Mouse (Mus musculus): ENCODE results near the gene Rps6kl1.
A peak's percentile ranks its signal among the peaks of the same experiment; 100 is the strongest.

Rps6kl1 gene

GRCm38 (mm10) chr12:85151002-85151774 is at the start of gene Rps6kl1:
Gene Rps6kl1, minus strand, starts transcription at chr12:85151264.
- DNase-seq = no peak

GRCm38 (mm10) chr12:85199954-85200353 is 48.9 kb upstream of the Rps6kl1 start:
- DNase-seq = no peak

DNA sequence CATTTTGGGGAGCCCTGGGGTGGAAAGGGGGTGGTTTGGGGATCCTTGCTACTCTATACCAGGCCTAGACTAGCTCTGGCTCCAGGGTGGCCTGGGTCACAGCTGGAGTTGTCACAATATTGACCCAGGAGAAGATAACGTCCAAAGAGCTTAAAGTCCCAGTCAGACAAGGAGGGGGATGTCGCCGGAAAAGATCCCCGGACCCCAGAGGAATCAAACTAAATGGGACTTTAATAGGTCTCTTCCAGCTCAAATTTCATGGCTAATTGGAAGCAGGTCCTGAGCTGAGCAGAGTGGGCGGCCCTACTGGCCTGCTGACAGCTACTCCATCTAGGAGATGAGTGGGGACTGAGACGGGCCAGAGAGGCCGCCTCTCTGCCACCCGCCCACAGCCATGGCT is 46.9 kb upstream of the Rps6kl1 start:
- DNase-seq = no peak

GRCm38 (mm10) chr12:85197371-85197770 is 46.3 kb upstream of the Rps6kl1 start:
- no peak for DNase-seq

DNA sequence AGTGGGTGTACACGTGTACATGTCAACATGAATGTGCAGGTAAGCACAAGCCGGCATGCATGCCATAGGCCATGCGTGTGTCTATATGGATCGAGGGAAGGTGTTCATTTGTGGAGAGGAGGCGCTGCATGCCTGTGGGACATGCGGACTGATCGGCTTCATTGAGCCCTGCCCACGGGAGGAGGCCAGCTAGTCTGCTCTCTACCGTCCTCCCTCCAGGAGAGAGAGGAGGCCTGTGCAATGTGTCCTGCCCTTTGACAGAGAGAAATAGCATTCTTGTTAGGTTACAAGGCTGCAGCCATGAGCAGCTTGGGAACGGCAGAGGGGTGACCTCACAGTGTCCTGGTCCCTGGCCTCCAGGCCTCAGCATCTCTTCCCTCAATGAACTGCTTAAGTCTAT is 45.1 kb upstream of the Rps6kl1 start:
- no peak for DNase-seq

DNA sequence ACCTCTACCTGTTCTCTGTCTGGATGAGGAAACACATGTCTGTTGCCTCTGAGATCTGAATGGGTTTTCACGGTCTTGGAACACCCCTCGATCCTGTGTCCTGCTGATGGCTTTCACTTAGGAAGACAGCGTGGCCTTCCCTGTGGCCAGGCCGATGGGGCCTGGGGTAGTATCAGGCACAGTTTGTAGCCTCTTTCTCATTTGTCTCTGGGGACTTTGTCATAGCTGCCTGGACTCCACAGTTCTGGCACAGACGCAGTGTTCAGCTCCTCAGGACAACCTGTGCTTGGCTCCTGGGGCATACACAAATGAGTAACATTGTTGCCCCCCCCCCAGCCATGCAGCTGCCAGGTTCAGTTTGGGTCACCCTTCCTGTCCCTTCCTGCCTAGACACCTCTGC is 44.0 kb upstream of the Rps6kl1 start:
- DNase-seq = no peak

GRCm38 (mm10) chr12:85194623-85195018 is 43.6 kb upstream of the Rps6kl1 start:
- DNase-seq = no peak

GRCm38 (mm10) chr12:85193923-85194622 is 43.0 kb upstream of the Rps6kl1 start:
- DNase-seq = no peak

GRCm38 (mm10) chr12:85193146-85193545 is 42.1 kb upstream of the Rps6kl1 start:
- DNase-seq = no peak

DNA sequence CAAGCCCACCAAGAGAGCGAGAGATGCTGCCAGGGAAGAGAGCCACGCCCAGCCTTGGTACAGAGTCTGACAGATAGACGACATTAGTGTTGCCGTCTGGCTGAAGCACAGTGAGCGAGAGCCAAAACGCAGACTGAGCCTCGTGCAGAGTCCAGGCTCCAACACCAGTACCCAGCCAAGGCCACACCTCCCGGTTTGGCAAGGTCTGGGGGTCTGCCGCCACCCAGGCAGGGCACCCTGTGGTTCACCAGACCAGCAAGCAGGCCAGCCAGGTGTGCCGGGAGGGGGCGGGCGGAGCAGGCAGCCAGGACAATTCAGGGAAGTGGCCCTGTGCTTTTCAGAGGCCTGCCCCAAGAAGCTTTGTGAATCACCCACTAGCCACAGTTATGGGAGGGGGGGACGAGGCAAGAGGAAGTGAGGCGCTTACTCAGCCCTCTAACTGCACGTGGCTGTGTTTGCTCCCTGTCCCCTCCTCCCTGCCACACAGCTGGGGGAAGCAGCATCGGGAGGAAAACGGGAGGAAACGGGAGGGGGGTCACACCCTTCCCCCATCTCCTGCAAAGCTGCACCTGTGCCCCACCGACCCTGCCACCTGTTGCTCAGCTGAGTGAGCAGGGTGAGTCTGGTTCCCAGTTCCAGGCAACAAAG is 41.5 kb upstream of the Rps6kl1 start:
- no peak for DNase-seq

GRCm38 (mm10) chr12:85190290-85190689 is 39.2 kb upstream of the Rps6kl1 start:
- no peak for DNase-seq

DNA sequence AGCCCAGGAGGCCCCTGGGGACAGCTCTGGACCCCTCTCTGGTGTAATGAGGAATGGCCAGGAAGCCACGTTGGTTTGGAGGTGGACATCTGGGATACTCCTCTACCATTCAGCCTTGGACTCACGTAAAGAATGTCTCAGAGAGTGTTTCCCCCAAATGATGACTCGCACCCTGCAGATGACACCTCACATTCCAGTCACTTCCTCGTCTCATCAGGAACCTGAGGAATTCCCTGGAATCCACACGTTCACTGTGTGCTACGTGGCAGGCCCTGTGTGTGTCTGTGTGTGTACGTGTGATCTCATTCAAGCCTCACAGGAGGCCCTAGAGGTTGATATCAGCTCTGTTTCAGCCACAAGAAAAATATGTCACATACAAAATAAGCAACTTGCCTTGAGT is 35.3 kb upstream of the Rps6kl1 start:
- DNase-seq = no peak

GRCm38 (mm10) chr12:85185810-85186209 is 34.7 kb upstream of the Rps6kl1 start:
- DNase-seq = no peak

DNA sequence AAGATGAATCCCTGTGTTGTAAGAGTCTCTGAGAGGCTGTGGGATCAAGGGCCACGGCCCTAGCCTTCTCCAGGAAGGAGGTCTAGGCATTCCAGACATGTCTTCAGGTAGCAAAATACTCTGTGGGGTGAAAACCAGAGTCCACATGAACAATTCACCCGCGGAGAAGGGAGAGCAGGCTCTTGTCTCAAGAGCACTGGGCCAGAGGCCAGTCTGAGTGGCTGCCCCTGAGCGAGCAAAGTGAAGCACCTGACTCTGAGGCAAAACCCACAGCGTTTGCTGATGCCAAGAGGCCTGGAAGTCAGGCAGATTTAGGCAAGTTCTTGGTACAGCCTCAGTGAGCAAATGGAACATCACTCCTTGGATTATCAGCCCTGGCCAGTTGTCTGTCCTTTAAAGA is 33.1 kb upstream of the Rps6kl1 start:
- DNase-seq = no peak

- no peak for DNase-seq
Measured at GRCm38 (mm10) chr12:85182898-85183297, 31.8 kb upstream of the Rps6kl1 start.

GRCm38 (mm10) chr12:85182345-85182643 is 31.2 kb upstream of the Rps6kl1 start:
- DNase-seq = no peak

GRCm38 (mm10) chr12:85181475-85182344 is 30.6 kb upstream of the Rps6kl1 start:
- DNase-seq = no peak

GRCm38 (mm10) chr12:85178294-85178693 is 27.2 kb upstream of the Rps6kl1 start:
- no peak for DNase-seq

GRCm38 (mm10) chr12:85177740-85178239 is 26.7 kb upstream of the Rps6kl1 start, which contains the start of gene Pgf:
Gene Pgf, minus strand, starts transcription at chr12:85177790.
- peak in 1 of 2 experiments; percentile 7 for DNase-seq

DNA sequence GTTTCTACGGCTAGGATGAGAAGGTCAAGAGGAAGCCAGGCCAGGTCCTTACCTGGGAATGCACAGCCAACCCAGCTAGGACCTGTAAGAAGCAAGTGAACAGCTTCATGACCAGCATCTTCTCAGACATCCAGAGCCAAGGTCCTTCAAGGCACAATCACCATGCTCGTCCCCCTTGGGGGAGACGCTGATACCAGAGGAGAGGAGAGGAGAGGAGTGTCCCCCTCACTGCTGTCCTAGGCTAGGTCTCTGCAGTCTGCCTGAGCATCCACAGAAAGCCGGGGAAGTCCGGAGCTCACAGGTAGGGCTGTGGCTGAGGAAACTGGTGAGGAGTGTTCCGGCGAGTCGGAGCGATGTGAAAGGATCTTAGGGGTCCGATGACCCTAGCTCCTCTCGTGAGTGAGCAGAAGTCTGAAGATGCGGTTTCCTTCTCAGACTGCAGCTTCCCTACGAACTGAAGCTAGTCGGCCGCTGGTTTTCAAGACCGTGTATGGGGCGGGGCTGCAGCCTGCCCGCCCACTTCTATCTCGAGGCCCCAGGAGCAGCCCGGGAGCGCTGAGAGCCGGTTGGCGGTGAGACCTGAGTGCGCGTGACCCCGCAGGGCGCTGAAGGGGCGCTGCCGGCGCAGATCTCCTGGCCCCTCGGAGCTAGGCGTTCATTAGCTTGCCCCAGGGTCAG is 25.9 kb upstream of the Rps6kl1 start:
- DNase-seq = peak in 1 of 2 experiments; percentile 40

DNA sequence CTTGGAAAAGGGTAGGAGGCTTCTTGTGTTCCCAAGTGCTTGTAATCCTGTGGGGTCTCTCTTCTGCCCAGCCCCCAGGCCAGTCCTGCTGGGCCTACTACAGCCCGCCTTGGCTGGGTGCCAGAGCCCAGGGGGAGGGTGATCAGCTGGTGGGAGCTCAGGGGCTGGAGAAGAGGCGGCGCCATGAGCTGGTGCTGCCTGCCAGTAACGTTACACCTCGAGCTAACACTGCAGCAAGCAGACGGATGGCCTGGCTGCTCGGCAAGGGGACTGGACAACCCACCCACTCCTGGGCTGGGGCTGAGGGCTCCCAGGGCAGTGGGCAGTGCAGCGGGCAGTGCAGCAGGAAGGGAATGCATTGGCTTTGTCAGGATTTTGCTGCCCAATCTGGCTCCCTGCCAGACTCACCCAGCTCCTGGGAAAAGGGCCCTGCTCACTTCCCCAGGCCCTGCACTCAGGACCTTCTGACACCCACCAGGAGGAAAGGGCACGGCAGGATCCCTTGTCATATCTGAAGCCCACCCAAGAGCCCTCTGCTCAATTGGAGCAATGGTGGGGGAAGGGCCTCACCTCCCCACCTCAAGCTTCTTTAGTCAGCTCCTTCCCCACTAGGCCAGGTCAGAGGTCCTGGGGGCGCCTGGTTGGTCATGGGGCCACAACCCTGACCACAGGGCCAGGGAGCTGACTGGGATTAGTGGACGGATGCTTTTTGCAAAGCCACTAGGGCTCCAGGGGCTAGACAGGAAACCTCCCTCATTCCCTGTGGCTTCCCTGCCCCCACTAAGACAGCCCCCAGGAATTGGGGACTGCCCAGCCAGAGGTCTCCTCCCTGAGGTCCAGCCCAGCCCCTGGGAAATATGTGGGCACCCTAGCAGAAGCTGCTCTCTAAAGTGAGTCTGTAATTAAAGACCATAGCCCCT is 25.1 kb upstream of the Rps6kl1 start:
- DNase-seq = no peak

Measured in spleen, adult 18-20 months (tissue).